Mouse (Mus musculus): Measurements from ENCODE around the gene St6gal1. TPM values are rescaled to one million over a fixed set of nuclear protein-coding genes. Genes with fewer than 3 reads are reported as not detected.
A peak's percentile ranks its signal among the peaks of the same experiment; 100 is the strongest.

Gene St6gal1
- total RNA-seq, 2 experiments from 2014 or later, result 16.2 to 17.6 TPM

- no peak for DNase-seq (ENCODE audit: low spot score in 2 of 2)
Measured at GRCm38 (mm10) chr16:23271746-23272520, 47.4 kb downstream of the St6gal1 start.

- peak in 1 of 2 experiments; percentile 19 for DNase-seq (ENCODE audit: low spot score in 2 of 2)
Measured at GRCm38 (mm10) chr16:23272521-23273230, 48.1 kb downstream of the St6gal1 start.

- no peak for DNase-seq (ENCODE audit: low spot score in 2 of 2)
Measured at GRCm38 (mm10) chr16:23274005-23274404, 49.5 kb downstream of the St6gal1 start.

GRCm38 (mm10) chr16:23274606-23275310 lies 50.2 kb downstream of the St6gal1 start:
- DNase-seq (ENCODE audit: low spot score in 2 of 2), result no peak

- no peak for DNase-seq (ENCODE audit: low spot score in 2 of 2)
Measured at GRCm38 (mm10) chr16:23275661-23276060, 51.1 kb downstream of the St6gal1 start.

- DNase-seq (ENCODE audit: low spot score in 2 of 2), result no peak
Measured at GRCm38 (mm10) chr16:23279879-23280741, 55.6 kb downstream of the St6gal1 start.

- DNase-seq (ENCODE audit: low spot score in 2 of 2), result no peak
Measured at GRCm38 (mm10) chr16:23280742-23281090, 56.2 kb downstream of the St6gal1 start.

- no peak for DNase-seq (ENCODE audit: low spot score in 2 of 2)
Measured at GRCm38 (mm10) chr16:23282241-23282640, 57.7 kb downstream of the St6gal1 start.

- no peak for DNase-seq (ENCODE audit: low spot score in 2 of 2)
Measured at GRCm38 (mm10) chr16:23282941-23283340, 58.4 kb downstream of the St6gal1 start.

GRCm38 (mm10) chr16:23283677-23284076 lies 59.1 kb downstream of the St6gal1 start:
- DNase-seq (ENCODE audit: low spot score in 2 of 2), result no peak

- DNase-seq (ENCODE audit: low spot score in 2 of 2), result no peak
Measured at GRCm38 (mm10) chr16:23284470-23285394, 60.2 kb downstream of the St6gal1 start.

GRCm38 (mm10) chr16:23286380-23287097 lies 62.0 kb downstream of the St6gal1 start:
- DNase-seq (ENCODE audit: low spot score in 2 of 2), result no peak

- no peak for DNase-seq (ENCODE audit: low spot score in 2 of 2)
Measured at GRCm38 (mm10) chr16:23287312-23288040, 62.9 kb downstream of the St6gal1 start.

- DNase-seq (ENCODE audit: low spot score in 2 of 2), result no peak
Measured at GRCm38 (mm10) chr16:23288103-23288502, 63.6 kb downstream of the St6gal1 start.

GRCm38 (mm10) chr16:23289424-23289823 lies 64.9 kb downstream of the St6gal1 start:
- no peak for DNase-seq (ENCODE audit: low spot score in 2 of 2)

- no peak for DNase-seq (ENCODE audit: low spot score in 2 of 2)
Measured at GRCm38 (mm10) chr16:23290171-23290570, 65.6 kb downstream of the St6gal1 start.

GRCm38 (mm10) chr16:23291521-23291920 lies 67.0 kb downstream of the St6gal1 start:
- DNase-seq (ENCODE audit: low spot score in 2 of 2), result no peak

- no peak for DNase-seq (ENCODE audit: low spot score in 2 of 2)
Measured at GRCm38 (mm10) chr16:23294236-23294635, 69.7 kb downstream of the St6gal1 start.

GRCm38 (mm10) chr16:23294747-23295146 lies 70.2 kb downstream of the St6gal1 start:
- no peak for DNase-seq (ENCODE audit: low spot score in 2 of 2)
